Mouse (Mus musculus) mature B cell (primary cell): ENCODE results near the gene Tyms.

Experiments used
- in situ Hi-C: fragments of 300-500 bp; cut with MboI; formaldehyde crosslinking; loops from 2 replicates; pipeline ENCODE4 v1.14.3; 2019

Tyms gene

GRCm38 (mm10) chr5:30072825-30073821 lies at the start of gene Tyms:
TSS of gene Tyms (minus strand) at chr5:30073617.
- in situ Hi-C loops = no loop called here

- in situ Hi-C loops = no loop called here
Measured at GRCm38 (mm10) chr5:30122481-30122880, 49.1 kb upstream of the Tyms start.

- in situ Hi-C loops = no loop called here
Measured at GRCm38 (mm10) chr5:30120106-30120505, 46.7 kb upstream of the Tyms start.

GRCm38 (mm10) chr5:30119163-30119562 lies 45.7 kb upstream of the Tyms start:
- in situ Hi-C loops = no loop called here

- in situ Hi-C loops = no loop called here
Measured at GRCm38 (mm10) chr5:30118018-30118417, 44.6 kb upstream of the Tyms start.

- in situ Hi-C loops = no loop called here
Measured at GRCm38 (mm10) chr5:30115718-30116117, 42.3 kb upstream of the Tyms start.

GRCm38 (mm10) chr5:30114761-30115140 lies 41.3 kb upstream of the Tyms start:
- in situ Hi-C loops = no loop called here

GRCm38 (mm10) chr5:30113881-30114760 lies 40.7 kb upstream of the Tyms start:
- in situ Hi-C loops = no loop called here

- in situ Hi-C loops = no loop called here
Measured at GRCm38 (mm10) chr5:30112533-30113068, 39.2 kb upstream of the Tyms start.

GRCm38 (mm10) chr5:30111771-30112170 lies 38.4 kb upstream of the Tyms start:
- in situ Hi-C loops = no loop called here

- in situ Hi-C loops = no loop called here
Measured at GRCm38 (mm10) chr5:30111126-30111525, 37.7 kb upstream of the Tyms start.

GRCm38 (mm10) chr5:30110371-30111060 lies 37.1 kb upstream of the Tyms start:
- in situ Hi-C loops = no loop called here

- in situ Hi-C loops = no loop called here
Measured at GRCm38 (mm10) chr5:30109899-30110298, 36.5 kb upstream of the Tyms start.

GRCm38 (mm10) chr5:30108233-30108632 lies 34.8 kb upstream of the Tyms start:
- in situ Hi-C loops = no loop called here

- in situ Hi-C loops = no loop called here
Measured at GRCm38 (mm10) chr5:30107611-30108041, 34.2 kb upstream of the Tyms start.

GRCm38 (mm10) chr5:30107186-30107585 lies 33.8 kb upstream of the Tyms start:
- in situ Hi-C loops = no loop called here

- in situ Hi-C loops = no loop called here
Measured at GRCm38 (mm10) chr5:30106756-30107155, 33.3 kb upstream of the Tyms start.

- in situ Hi-C loops = no loop called here
Measured at GRCm38 (mm10) chr5:30105668-30106300, 32.4 kb upstream of the Tyms start, which contains the start of gene 3110082J24Rik. TSS of gene 3110082J24Rik (minus strand) at chr5:30106086.

GRCm38 (mm10) chr5:30104841-30105667 lies 31.6 kb upstream of the Tyms start, which contains the start of gene Garem2:
TSS of gene Garem2 (plus strand) at chr5:30105161.
- in situ Hi-C loops = no loop called here

- in situ Hi-C loops = no loop called here
Measured at GRCm38 (mm10) chr5:30104339-30104738, 30.9 kb upstream of the Tyms start.
